Comparison of ENCODE assay signal across 8 mouse cellular contexts in the genomic region with DNA sequence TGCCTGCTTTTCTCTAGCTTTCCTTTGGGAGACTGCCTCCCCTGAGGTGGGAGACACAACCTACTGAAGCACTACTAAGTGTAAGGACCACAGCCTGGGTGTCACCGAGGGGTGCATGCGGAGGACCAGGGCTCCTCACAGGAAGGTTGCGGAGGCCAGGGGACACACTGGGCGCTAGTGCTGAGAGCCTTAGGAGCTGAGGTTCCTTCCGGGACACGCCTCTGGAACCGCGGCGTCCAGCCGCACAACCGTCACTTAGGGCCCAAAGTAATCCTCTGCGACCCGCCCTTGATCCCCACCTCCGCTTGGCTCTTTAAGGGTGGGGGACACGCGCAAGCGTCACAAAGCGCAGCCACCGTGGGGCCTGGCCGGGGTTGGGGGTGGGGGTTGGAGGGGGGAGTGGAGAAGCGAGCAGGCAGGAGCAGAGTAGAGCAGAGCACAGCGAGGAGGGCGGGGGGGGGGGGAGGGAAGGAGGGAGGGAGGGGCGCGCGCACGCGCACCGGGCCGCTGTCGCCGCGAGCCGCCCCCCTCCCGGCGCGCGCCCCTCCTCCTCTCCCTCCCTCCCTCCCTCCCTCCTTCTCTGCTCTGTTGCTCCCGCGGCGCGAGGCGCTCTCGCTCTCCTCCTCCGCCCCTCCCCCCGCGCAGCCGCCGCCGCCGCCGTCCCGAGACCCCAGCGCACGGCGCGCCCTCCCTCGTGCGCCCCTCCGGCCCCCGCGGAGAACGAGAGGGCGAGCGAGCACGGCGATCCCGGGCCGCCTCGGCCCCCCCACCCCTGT. TPM values are rescaled to one million over a fixed set of nuclear protein-coding genes. Genes with fewer than 3 reads are reported as not detected.
DNase-seq lines count a peak whose midpoint lies in the region; ATAC-seq and TF ChIP-seq lines count a peak whose summit lies in the region.

No protein-coding gene starts in this region.

- H3K4me1 ChIP-seq in CH12.LX (ENCODE audit: control insufficient read depth in 1 of 2, insufficient read depth in 2 of 2), result peaks cover 0 to 29% of the 10 kb centered on the region in 2 experiments; a peak in 2 of 4 replicates
- H3K4me1 ChIP-seq in forebrain, embryonic 11.5 days (replicated peaks; ENCODE audit: control insufficient read depth, insufficient read depth, low read length), result peaks cover 5% of the 10 kb centered on the region; the same call in 1 of the 2 replicates
- peaks cover 11% of the 10 kb centered on the region for H3K4me1 ChIP-seq in heart, embryonic 16.5 days (ENCODE audit: control insufficient read depth, insufficient read depth, low read length)
- peaks cover 20% of the 10 kb centered on the region for H3K4me1 ChIP-seq in neural tube, embryonic 15.5 days

- no peaks in the 10 kb centered on the region for H3K9me3 ChIP-seq in CH12.LX (replicated peaks; ENCODE audit: low read length)
- no peaks in the 10 kb centered on the region for H3K9me3 ChIP-seq in forebrain, embryonic 11.5 days (ENCODE audit: control insufficient read depth, low read length)
- no peaks in the 10 kb centered on the region for H3K9me3 ChIP-seq in heart, embryonic 16.5 days (replicated peaks; ENCODE audit: control insufficient read depth, low read length)
- no peaks in the 10 kb centered on the region for H3K9me3 ChIP-seq in neural tube, embryonic 15.5 days (replicated peaks)

- H3K4me2 ChIP-seq in CH12.LX (ENCODE audit: insufficient read depth, low read depth, poor library complexity, severe bottlenecking), result peak overlapping the region; percentile 86
- peak overlapping the region; percentile 73 for H3K4me2 ChIP-seq in forebrain, embryonic 11.5 days (ENCODE audit: low read depth, low read length, severe bottlenecking)
- H3K4me2 ChIP-seq in heart, embryonic 16.5 days (ENCODE audit: low read depth, low read length), result peak overlapping the region; percentile 88
- peak overlapping the region; percentile 74 for H3K4me2 ChIP-seq in neural tube, embryonic 15.5 days

- H3K27me3 ChIP-seq in CH12.LX (replicated peaks), result no peaks in the 10 kb centered on the region
- H3K27me3 ChIP-seq in forebrain, embryonic 11.5 days (ENCODE audit: control insufficient read depth, insufficient read depth, low read length), result no peaks in the 10 kb centered on the region
- H3K27me3 ChIP-seq in heart, embryonic 16.5 days (ENCODE audit: control insufficient read depth, insufficient read depth, low read length), result no peaks in the 10 kb centered on the region
- H3K27me3 ChIP-seq in neural tube, embryonic 15.5 days (replicated peaks), result no peaks in the 10 kb centered on the region

- 0% methylated on average over 27 of the region's 70 CpGs for WGBS in forebrain, embryonic 11.5 days
- under 1% methylated on average over 45 of the region's 70 CpGs for WGBS in heart, embryonic 16.5 days
- WGBS in neural tube, embryonic 15.5 days, result under 1% methylated on average over 27 of the region's 70 CpGs

- H3K4me3 ChIP-seq in CH12.LX (replicated peaks in 1 of 3; ENCODE audit: low read depth in 2 of 3, low read length in 2 of 3, poor library complexity in 1 of 3), result peak overlapping the region; percentile 83 to 93 (median 84)
- H3K4me3 ChIP-seq in forebrain, embryonic 11.5 days (ENCODE audit: low read depth, low read length), result peak overlapping the region; percentile 94
- peak overlapping the region; percentile 93 for H3K4me3 ChIP-seq in heart, embryonic 16.5 days (ENCODE audit: low read length)
- H3K4me3 ChIP-seq in neural tube, embryonic 15.5 days (replicated peaks), result peak overlapping the region; percentile 81

- no peak for TF ChIP-seq EP300 in CH12.LX (IDR thresholded peaks at IDR 0.05; ENCODE audit: low read length)

- dilution Hi-C loops in CH12.LX (cut with MboI; ENCODE audit: extremely low pct_ligation_motif_present, extremely low pct_unique_long_range_greater_than_20kb, low sequenced_read_pairs), result no loop called here

- in situ Hi-C loops in CH12.LX (cut with MboI; ENCODE audit: low pct_ligation_motif_present, low pct_unique_long_range_greater_than_20kb, low sequenced_read_pairs), result loop anchor here (5.0 kb wide), 1 partner anchor 32 kb away; no protein-coding TSS in a partner anchor

- H3K36me3 ChIP-seq in CH12.LX (replicated peaks in 1 of 2; ENCODE audit: control insufficient read depth in 1 of 2, insufficient read depth in 1 of 2, low read length in 1 of 2), result peaks cover 0 to 6% of the 10 kb centered on the region in 2 experiments
- H3K36me3 ChIP-seq in forebrain, embryonic 11.5 days (ENCODE audit: control insufficient read depth, insufficient read depth, low read length), result no peaks in the 10 kb centered on the region; the same call in 1 of the 2 replicates
- H3K36me3 ChIP-seq in heart, embryonic 16.5 days (ENCODE audit: control insufficient read depth, insufficient read depth), result no peaks in the 10 kb centered on the region
- peaks cover 5% of the 10 kb centered on the region; the same call in 1 of the 2 replicates for H3K36me3 ChIP-seq in neural tube, embryonic 15.5 days

- TF ChIP-seq RAD21 in CH12.LX (IDR thresholded peaks at IDR 0.05; ENCODE audit: low read depth, low read length), result no peak

- H3K79me2 ChIP-seq in CH12.LX (replicated peaks; ENCODE audit: control insufficient read depth, extremely low read depth, insufficient read depth, poor library complexity, severe bottlenecking), result peaks cover 25% of the 10 kb centered on the region

- peak overlapping the region; percentile 95 for H3K9ac ChIP-seq in CH12.LX (ENCODE audit: insufficient read depth, low read depth)
- H3K9ac ChIP-seq in forebrain, embryonic 11.5 days (ENCODE audit: low read length), result peak overlapping the region; percentile 99
- peak overlapping the region; percentile 99 for H3K9ac ChIP-seq in heart, embryonic 16.5 days (ENCODE audit: low read length)
- H3K9ac ChIP-seq in neural tube, embryonic 15.5 days (replicated peaks), result peak overlapping the region; percentile 91

- peak overlapping the region; percentile 12; the same call in 1 of the 2 replicates for H3K27ac ChIP-seq in CH12.LX (ENCODE audit: insufficient read depth, low read depth)
- H3K27ac ChIP-seq in forebrain, embryonic 11.5 days (ENCODE audit: low read depth, low read length), result peak overlapping the region; percentile 99
- peak overlapping the region; percentile 99 for H3K27ac ChIP-seq in heart, embryonic 16.5 days (ENCODE audit: low read length)
- H3K27ac ChIP-seq in neural tube, embryonic 15.5 days (replicated peaks), result peak overlapping the region; percentile 96

- peak; percentile 72 for DNase-seq in CH12.LX (ENCODE audit: extremely low read depth)
- DNase-seq in c-Kit-negative CD71-positive TER-119-positive erythroid progenitor cells, embryonic 14.5 days (ENCODE audit: low read depth, low spot score), result peak; percentile 60
- peak; percentile 95 for DNase-seq in forebrain, embryonic 11.5 days (ENCODE audit: low spot score)
- DNase-seq in kidney, postnatal 36 days, result peak; percentile 71 to 91
- DNase-seq in lung, adult 18-20 months, result peak; percentile 78
- peak; percentile 91 for DNase-seq in testis, postnatal 10 days (ENCODE audit: low spot score)

- no peak for TF ChIP-seq CTCF in CH12.LX (conservative IDR thresholded peaks at IDR 0.05 in 1 of 2, IDR thresholded peaks at IDR 0.05 in 1 of 2; ENCODE audit: low read depth in 2 of 2, low read length in 2 of 2)

- TF ChIP-seq POLR2A in CH12.LX (IDR thresholded peaks at IDR 0.05; ENCODE audit: low read depth, low read length), result no peak; the same call in 1 of the 2 replicates

- ATAC-seq in forebrain, embryonic 11.5 days (replicated peaks; ENCODE audit: low FRiP score), result peak; percentile 94
- peak; percentile 93 for ATAC-seq in heart, embryonic 16.5 days (replicated peaks; ENCODE audit: extremely low read depth, insufficient read depth, low FRiP score)
- ATAC-seq in neural tube, embryonic 15.5 days (ENCODE audit: low FRiP score), result peak; percentile 95

TF ChIP-seq in CH12.LX, 34 proteins besides CTCF, POLR2A, EP300 and RAD21:
- TF ChIP-seq TCF12 (IDR thresholded peaks at IDR 0.05; ENCODE audit: low read depth, low read length) (0 out of 2 replicates have a peak, but pooled peaks have one; percentile 7), SMC3 (IDR thresholded peaks at IDR 0.05; ENCODE audit: low read depth, low read length) (no peak), ZNF384 (IDR thresholded peaks at IDR 0.05; ENCODE audit: low read depth, low read length) (no peak), ELF1 (IDR thresholded peaks at IDR 0.05; ENCODE audit: low read depth, low read length) (0 out of 2 replicates have a peak, but pooled peaks have one; percentile 32), CHD2 (IDR thresholded peaks at IDR 0.05; ENCODE audit: low read length) (peak; percentile 34; the same call in 1 of the 2 replicates), BHLHE40 (IDR thresholded peaks at IDR 0.05; ENCODE audit: low read depth, low read length) (peak; percentile 31; the same call in 1 of the 2 replicates), MAZ (IDR thresholded peaks at IDR 0.05; ENCODE audit: low read depth, low read length) (peak; percentile 59), NRF1 (IDR thresholded peaks at IDR 0.05; ENCODE audit: low read depth, low read length) (peak; percentile 77), MXI1 (IDR thresholded peaks at IDR 0.05; ENCODE audit: low read depth, low read length) (peak; percentile 33; the same call in 1 of the 2 replicates), ETS1 (conservative IDR thresholded peaks at IDR 0.05; ENCODE audit: low read depth, low read length) (no peak)

RNA-seq across cellular contexts. Expression of a gene that starts 0.4 kb away (rescaled TPM):
- 30.4 and 31.7 TPM in 2 replicates for total RNA-seq in CH12.LX (2012; rRNA removed)
- total RNA-seq in CH12.LX (2014; rRNA removed), result 38.9 and 53.7 TPM in 2 replicates
- polyA plus RNA-seq in CH12.LX (2012; ENCODE audit: insufficient read length, low read depth), result 83.7 and 90.9 TPM in 2 replicates
- polyA plus RNA-seq in forebrain, embryonic 11.5 days (2014; fragmentation: Nextera tagmentation; extraction: Ambion mirVana), result 97.3 and 105 TPM in 2 replicates
- polyA plus RNA-seq in heart, embryonic 16.5 days (2015; fragmentation: Nextera tagmentation; extraction: Ambion mirVana), result 68.0 and 69.7 TPM in 2 replicates
- 46.4 and 52.2 TPM in 2 replicates for polyA plus RNA-seq in neural tube, embryonic 15.5 days (2015; fragmentation: Nextera tagmentation; extraction: Ambion mirVana)

RNA-seq across cellular contexts. Expression of a gene that starts 10.9 kb away (rescaled TPM):
- total RNA-seq in CH12.LX (2012; rRNA removed), result 30.0 and 38.1 TPM in 2 replicates
- total RNA-seq in CH12.LX (2014; rRNA removed), result 22.0 and 24.7 TPM in 2 replicates
- polyA plus RNA-seq in CH12.LX (2012; ENCODE audit: insufficient read length, low read depth), result 79.3 and 81.5 TPM in 2 replicates
- polyA plus RNA-seq in forebrain, embryonic 11.5 days (2014; fragmentation: Nextera tagmentation; extraction: Ambion mirVana), result 30.9 and 31.6 TPM in 2 replicates
- 15.2 and 15.6 TPM in 2 replicates for polyA plus RNA-seq in heart, embryonic 16.5 days (2015; fragmentation: Nextera tagmentation; extraction: Ambion mirVana)
- 35.7 and 39.3 TPM in 2 replicates for polyA plus RNA-seq in neural tube, embryonic 15.5 days (2015; fragmentation: Nextera tagmentation; extraction: Ambion mirVana)

RNA-seq across cellular contexts. Expression of a gene that starts 37.1 kb away (rescaled TPM):
- total RNA-seq in CH12.LX (2012; rRNA removed), result not detected in 2 replicates
- total RNA-seq in CH12.LX (2014; rRNA removed), result not detected in 2 replicates
- not detected in 2 replicates for polyA plus RNA-seq in CH12.LX (2012; ENCODE audit: insufficient read length, low read depth)
- polyA plus RNA-seq in forebrain, embryonic 11.5 days (2014; fragmentation: Nextera tagmentation; extraction: Ambion mirVana), result 1.6 and 2.1 TPM in 2 replicates
- 1.6 and 1.7 TPM in 2 replicates for polyA plus RNA-seq in heart, embryonic 16.5 days (2015; fragmentation: Nextera tagmentation; extraction: Ambion mirVana)
- 0.65 TPM in 1 of 2 replicates, not detected in the other for polyA plus RNA-seq in neural tube, embryonic 15.5 days (2015; fragmentation: Nextera tagmentation; extraction: Ambion mirVana)

Comparison
In these comparisons a context has a peak if more than half of its experiments do, and no peak if none do; other contexts are left out.
1. Peak in every context shown above with its lines: DNase-seq, ATAC-seq, H3K4me3 ChIP-seq and H3K27ac ChIP-seq.
2. H3K27ac ChIP-seq: peak in every context shown above with its lines; median percentile 99 in forebrain, embryonic 11.5 days; 99 in heart, embryonic 16.5 days; 96 in neural tube, embryonic 15.5 days; 12 in CH12.LX.